Mouse (Mus musculus): ENCODE measurements at regions not wholly inside any gene's neighbourhood (a gene's known extent, or its start where the extent isn't known, plus 50 kb on each side); places are given as distances from the start of the nearest gene placed in this dataset.
"Not testable (repeated sequence)": the region's sequence is repeated elsewhere in the genome, so short reads cannot be mapped to it uniquely, and the experiment has no call there.

GRCm38 (mm10) chr1:185967816-185968215 lies 149.3 kb downstream of the Lyplal1 start:
- H3K4me3 ChIP-seq = no peak overlapping the region
- H3K27ac ChIP-seq = no peak overlapping the region
- H3K27me3 ChIP-seq = no peaks in the 10 kb centered on the region
- no peaks in the 10 kb centered on the region for H3K9me3 ChIP-seq
- no peaks in the 10 kb centered on the region for H3K36me3 ChIP-seq
- 84% methylated on average over 6 of the region's 6 CpGs for WGBS
- no peak for ATAC-seq (ENCODE audit: low FRiP score)
- no peak overlapping the region for H3K9ac ChIP-seq
- H3K4me2 ChIP-seq = no peak overlapping the region
- H3K4me1 ChIP-seq (replicated peaks) = 0 out of 2 replicates have a peak, but pooled peaks cover 4% of the 10 kb centered on the region

- Histone ChIP-seq H3K4me3 (no peak overlapping the region), H3K4me1 (replicated peaks) (0 out of 2 replicates have a peak, but pooled peaks cover 4% of the 10 kb centered on the region)
Measured at GRCm38 (mm10) chr1:185968642-185969041, 148.5 kb downstream of the Lyplal1 start.

GRCm38 (mm10) chr1:185969231-185969630 lies 147.9 kb downstream of the Lyplal1 start:
- no peak overlapping the region for H3K9ac ChIP-seq
- H3K27me3 ChIP-seq = no peaks in the 10 kb centered on the region
- WGBS = 19% methylated on average over 2 of the region's 2 CpGs
- H3K27ac ChIP-seq = no peak overlapping the region
- no peak overlapping the region for H3K4me2 ChIP-seq
- no peak for ATAC-seq (ENCODE audit: low FRiP score)
- H3K9me3 ChIP-seq = no peaks in the 10 kb centered on the region
- H3K4me1 ChIP-seq (replicated peaks) = 0 out of 2 replicates have a peak, but pooled peaks cover 4% of the 10 kb centered on the region
- no peak overlapping the region for H3K4me3 ChIP-seq
- no peaks in the 10 kb centered on the region for H3K36me3 ChIP-seq

More at GRCm38 (mm10) chr1:185968642-185969041, 148.5 kb downstream of the Lyplal1 start:
- WGBS = 81% methylated on average over 3 of the region's 3 CpGs
- Histone ChIP-seq H3K9me3 (no peaks in the 10 kb centered on the region), H3K27ac (no peak overlapping the region), H3K4me2 (no peak overlapping the region), H3K36me3 (no peaks in the 10 kb centered on the region), H3K27me3 (no peaks in the 10 kb centered on the region), H3K9ac (no peak overlapping the region)
- no peak for ATAC-seq (ENCODE audit: low FRiP score)

GRCm38 (mm10) chr1:185977075-185977474 lies 140.0 kb downstream of the Lyplal1 start:
- Histone ChIP-seq H3K9me3 (no peaks in the 10 kb centered on the region), H3K4me3 (no peak overlapping the region), H3K36me3 (no peaks in the 10 kb centered on the region), H3K4me2 (no peak overlapping the region), H3K4me1 (replicated peaks) (no peaks in the 10 kb centered on the region), H3K9ac (no peak overlapping the region), H3K27ac (no peak overlapping the region), H3K27me3 (no peaks in the 10 kb centered on the region)
- 86% methylated on average over 2 of the region's 2 CpGs for WGBS
- no peak for ATAC-seq (ENCODE audit: low FRiP score)

GRCm38 (mm10) chr1:185989432-185989831 lies 127.7 kb downstream of the Lyplal1 start:
- Histone ChIP-seq H3K27me3 (no peaks in the 10 kb centered on the region), H3K9me3 (0 out of 2 replicates have a peak, but pooled peaks cover 3% of the 10 kb centered on the region), H3K4me1 (replicated peaks) (no peaks in the 10 kb centered on the region), H3K9ac (no peak overlapping the region), H3K4me3 (no peak overlapping the region), H3K4me2 (no peak overlapping the region), H3K27ac (no peak overlapping the region), H3K36me3 (no peaks in the 10 kb centered on the region)
- ATAC-seq (ENCODE audit: low FRiP score) = no peak
- 73% methylated on average over 8 of the region's 8 CpGs for WGBS

GRCm38 (mm10) chr1:186000066-186000465 lies 117.0 kb downstream of the Lyplal1 start:
- not testable (repeated sequence) for H3K9me3 ChIP-seq; H3K27me3 ChIP-seq; ATAC-seq (ENCODE audit: low FRiP score); H3K4me2 ChIP-seq; H3K4me1 ChIP-seq (replicated peaks); H3K36me3 ChIP-seq; H3K27ac ChIP-seq; H3K4me3 ChIP-seq; H3K9ac ChIP-seq
- WGBS = 97% methylated on average over 1 of the region's 1 CpGs

- Histone ChIP-seq H3K27me3 (no peaks in the 10 kb centered on the region), H3K4me2 (no peak overlapping the region), H3K4me3 (no peak overlapping the region), H3K4me1 (replicated peaks) (no peaks in the 10 kb centered on the region), H3K9ac (no peak overlapping the region), H3K9me3 (no peaks in the 10 kb centered on the region), H3K27ac (no peak overlapping the region), H3K36me3 (no peaks in the 10 kb centered on the region)
- no peak for ATAC-seq (ENCODE audit: low FRiP score)
- 91% methylated on average over 1 of the region's 1 CpGs for WGBS
Measured at GRCm38 (mm10) chr1:186013413-186013812, 103.7 kb downstream of the Lyplal1 start.

- H3K36me3 ChIP-seq = no peaks in the 10 kb centered on the region
- H3K4me1 ChIP-seq (replicated peaks) = no peaks in the 10 kb centered on the region
- no peak overlapping the region for H3K4me2 ChIP-seq
- H3K4me3 ChIP-seq = no peak overlapping the region
- no peak for ATAC-seq (ENCODE audit: low FRiP score)
- H3K9ac ChIP-seq = no peak overlapping the region
- 89% methylated on average over 1 of the region's 1 CpGs for WGBS
- H3K27me3 ChIP-seq = no peaks in the 10 kb centered on the region
- no peaks in the 10 kb centered on the region for H3K9me3 ChIP-seq
- no peak overlapping the region for H3K27ac ChIP-seq
Measured at GRCm38 (mm10) chr1:186014166-186014565, 102.9 kb downstream of the Lyplal1 start.

GRCm38 (mm10) chr1:186015831-186016561 lies 101.1 kb downstream of the Lyplal1 start:
- no peak overlapping the region for H3K9ac ChIP-seq
- H3K4me1 ChIP-seq (replicated peaks) = no peaks in the 10 kb centered on the region
- WGBS = 86% methylated on average over 8 of the region's 8 CpGs
- H3K27me3 ChIP-seq = no peaks in the 10 kb centered on the region
- H3K9me3 ChIP-seq = no peaks in the 10 kb centered on the region
- H3K36me3 ChIP-seq = no peaks in the 10 kb centered on the region
- H3K4me3 ChIP-seq = no peak overlapping the region
- no peak for ATAC-seq (ENCODE audit: low FRiP score)
- H3K4me2 ChIP-seq = no peak overlapping the region
- no peak overlapping the region for H3K27ac ChIP-seq

GRCm38 (mm10) chr1:186017547-186017946 lies 99.6 kb downstream of the Lyplal1 start:
- no peak overlapping the region for H3K27ac ChIP-seq
- H3K36me3 ChIP-seq = no peaks in the 10 kb centered on the region
- ATAC-seq (ENCODE audit: low FRiP score) = no peak
- H3K9ac ChIP-seq = no peak overlapping the region
- H3K4me2 ChIP-seq = no peak overlapping the region
- no peaks in the 10 kb centered on the region for H3K4me1 ChIP-seq (replicated peaks)
- H3K4me3 ChIP-seq = no peak overlapping the region
- no peaks in the 10 kb centered on the region for H3K9me3 ChIP-seq
- 81% methylated on average over 1 of the region's 1 CpGs for WGBS
- H3K27me3 ChIP-seq = no peaks in the 10 kb centered on the region

- H3K27me3 ChIP-seq = no peaks in the 10 kb centered on the region
- 76% methylated on average over 5 of the region's 5 CpGs for WGBS
- no peak for ATAC-seq (ENCODE audit: low FRiP score)
- H3K4me3 ChIP-seq = no peak overlapping the region
- no peaks in the 10 kb centered on the region for H3K4me1 ChIP-seq (replicated peaks)
- H3K9ac ChIP-seq = no peak overlapping the region
- no peaks in the 10 kb centered on the region for H3K36me3 ChIP-seq
- H3K27ac ChIP-seq = no peak overlapping the region
- no peaks in the 10 kb centered on the region for H3K9me3 ChIP-seq
- H3K4me2 ChIP-seq = no peak overlapping the region
Measured at GRCm38 (mm10) chr1:186019511-186019910, 97.6 kb downstream of the Lyplal1 start.

- no peak for ATAC-seq (ENCODE audit: low FRiP score)
- WGBS = 76% methylated on average over 10 of the region's 10 CpGs
- H3K36me3 ChIP-seq = no peaks in the 10 kb centered on the region
- H3K27ac ChIP-seq = no peak overlapping the region
- H3K27me3 ChIP-seq = no peaks in the 10 kb centered on the region
- no peak overlapping the region for H3K9ac ChIP-seq
- no peak overlapping the region for H3K4me3 ChIP-seq
- no peaks in the 10 kb centered on the region for H3K4me1 ChIP-seq (replicated peaks)
- no peaks in the 10 kb centered on the region for H3K9me3 ChIP-seq
- no peak overlapping the region for H3K4me2 ChIP-seq
Measured at GRCm38 (mm10) chr1:186031951-186032350, 85.2 kb downstream of the Lyplal1 start.

- no peak overlapping the region for H3K9ac ChIP-seq
- 72% methylated on average over 2 of the region's 2 CpGs for WGBS
- H3K27ac ChIP-seq = no peak overlapping the region
- H3K4me2 ChIP-seq = no peak overlapping the region
- no peaks in the 10 kb centered on the region for H3K9me3 ChIP-seq
- ATAC-seq (ENCODE audit: low FRiP score) = no peak
- H3K4me3 ChIP-seq = no peak overlapping the region
- H3K27me3 ChIP-seq = no peaks in the 10 kb centered on the region
- H3K36me3 ChIP-seq = no peaks in the 10 kb centered on the region
- no peaks in the 10 kb centered on the region for H3K4me1 ChIP-seq (replicated peaks)
Measured at GRCm38 (mm10) chr1:186034443-186034842, 82.7 kb downstream of the Lyplal1 start.

All from hindbrain, embryonic 13.5 days (tissue).